Mouse (Mus musculus) adrenal gland, postnatal 0 days (tissue): ENCODE data around the gene Tnfrsf8. TPM values are rescaled to one million over a fixed set of nuclear protein-coding genes. Genes with fewer than 3 reads are reported as not detected.

Experiments
- polyA plus RNA-seq: library from polyadenylated mRNA; unstranded; fragments of >200 nt; fragmentation: Nextera tagmentation; extraction: Ambion mirVana; gene quantifications from 2 replicates; pipeline ENCODE4 v1.2.1, GENCODE M21; 2015

The Tnfrsf8 gene
- polyA plus RNA-seq = 0.07 and 0.16 TPM in 2 replicates

GRCm38 (mm10) chr4:145314836-145315467 is at the start of gene Tnfrsf8:
Gene Tnfrsf8, minus strand, starts transcription at chr4:145315164.

GRCm38 (mm10) chr4:145246173-145247011 is 68.6 kb downstream of the Tnfrsf8 start, which contains the start of gene Tnfrsf1b:
Gene Tnfrsf1b, minus strand, starts transcription at chr4:145246870.

Other genes starting within 250 kb of the Tnfrsf8 start
- gene Vps13d, start 120.2 kb downstream of the Tnfrsf8 start, polyA plus RNA-seq = 11.1 and 12.9 TPM in 2 replicates
- 4.5 and 5.3 TPM in 2 replicates for gene Tnfrsf1b, start 68.3 kb downstream of the Tnfrsf8 start, polyA plus RNA-seq
- 0.06 TPM in 1 of 2 replicates, not detected in the other for gene Zfp990, start 195.6 kb upstream of the Tnfrsf8 start, polyA plus RNA-seq